Mouse (Mus musculus): ENCODE results near the gene Twsg1. TPM values are rescaled to one million over a fixed set of nuclear protein-coding genes. Genes with fewer than 3 reads are reported as not detected.

Twsg1 gene
- polyA plus RNA-seq, 1 experiment from 2014 or later, result 36.0 TPM

DNA sequence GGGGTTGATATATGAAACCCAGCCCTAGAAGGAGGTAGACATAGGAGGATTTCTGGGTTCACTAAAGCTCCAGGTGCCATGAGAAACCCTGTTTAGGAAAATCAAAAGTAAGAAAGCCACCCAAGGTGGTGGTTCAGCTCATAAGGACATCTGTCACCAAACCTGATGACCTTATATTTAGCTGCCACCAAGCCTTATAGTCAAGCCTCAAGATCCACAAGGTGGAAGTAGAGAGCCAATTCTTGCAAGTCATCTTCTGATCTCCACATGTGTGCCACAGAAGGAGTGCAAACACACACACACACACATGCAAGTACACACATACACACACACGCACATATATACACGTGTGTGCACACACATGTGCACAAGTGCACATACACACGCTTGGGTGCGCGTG is 1.1 kb upstream of the Twsg1 start:
- Histone ChIP-seq H3K27ac (ENCODE audit: low read depth, low read length) (no peak overlapping the region), H3K4me1 (replicated peaks; ENCODE audit: control insufficient read depth, insufficient read depth, low read length) (no peaks in the 10 kb centered on the region; the same call in 1 of the 2 replicates), H3K36me3 (ENCODE audit: control insufficient read depth, insufficient read depth) (0 out of 2 replicates have a peak, but pooled peaks cover 9% of the 10 kb centered on the region), H3K9me3 (ENCODE audit: control insufficient read depth) (no peaks in the 10 kb centered on the region), H3K4me3 (ENCODE audit: low read depth, low read length) (no peak overlapping the region), H3K9ac (ENCODE audit: low read depth, low read length) (no peak overlapping the region), H3K27me3 (replicated peaks; ENCODE audit: control insufficient read depth, insufficient read depth, low read length) (no peaks in the 10 kb centered on the region), H3K4me2 (replicated peaks; ENCODE audit: low read depth) (no peak overlapping the region)
- 77% methylated on average over 5 of the region's 5 CpGs for WGBS
- TF ChIP-seq CTCF (IDR thresholded peaks at IDR 0.05; ENCODE audit: low read depth), result peak; percentile 73
- no peak for ATAC-seq

DNA sequence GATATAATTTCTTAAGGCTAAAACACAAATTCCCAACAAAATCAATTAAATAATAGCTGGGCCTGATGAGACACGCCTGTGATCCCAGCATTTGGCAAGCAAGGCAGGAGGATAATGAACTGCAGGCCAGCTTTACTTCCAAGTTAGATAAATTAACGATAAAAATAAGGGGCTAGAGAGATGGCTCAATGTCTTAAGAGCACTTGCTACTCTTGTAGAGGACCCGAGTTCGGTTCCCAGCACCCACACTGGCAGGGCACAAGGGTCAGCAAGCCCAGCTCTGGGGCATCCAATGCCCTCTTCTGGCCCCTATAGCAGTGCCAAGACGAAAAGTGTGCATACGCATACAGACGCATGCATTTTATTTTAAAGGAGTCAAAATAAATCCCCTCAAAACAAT is 843 bp downstream of the Twsg1 start:
- no peak for ATAC-seq
- Histone ChIP-seq H3K9ac (ENCODE audit: low read depth, low read length) (peak overlapping the region; percentile 94; the same call in 1 of the 2 replicates), H3K27me3 (replicated peaks; ENCODE audit: control insufficient read depth, insufficient read depth, low read length) (no peaks in the 10 kb centered on the region), H3K27ac (ENCODE audit: low read depth, low read length) (peak overlapping the region; percentile 90), H3K4me3 (ENCODE audit: low read depth, low read length) (peak overlapping the region; percentile 92), H3K4me1 (replicated peaks; ENCODE audit: control insufficient read depth, insufficient read depth, low read length) (no peaks in the 10 kb centered on the region; the same call in 1 of the 2 replicates), H3K9me3 (ENCODE audit: control insufficient read depth) (no peaks in the 10 kb centered on the region), H3K4me2 (replicated peaks; ENCODE audit: low read depth) (peak overlapping the region; percentile 78), H3K36me3 (ENCODE audit: control insufficient read depth, insufficient read depth) (0 out of 2 replicates have a peak, but pooled peaks cover 19% of the 10 kb centered on the region)
- no peak for TF ChIP-seq CTCF (IDR thresholded peaks at IDR 0.05; ENCODE audit: low read depth)
- WGBS, result 31% methylated on average over 7 of the region's 7 CpGs

- Histone ChIP-seq H3K9me3 (ENCODE audit: control insufficient read depth) (no peaks in the 10 kb centered on the region), H3K36me3 (ENCODE audit: control insufficient read depth, insufficient read depth) (0 out of 2 replicates have a peak, but pooled peaks cover 19% of the 10 kb centered on the region), H3K4me3 (ENCODE audit: low read depth, low read length) (no peak overlapping the region), H3K9ac (ENCODE audit: low read depth, low read length) (no peak overlapping the region), H3K27ac (ENCODE audit: low read depth, low read length) (no peak overlapping the region), H3K27me3 (replicated peaks; ENCODE audit: control insufficient read depth, insufficient read depth, low read length) (no peaks in the 10 kb centered on the region), H3K4me2 (replicated peaks; ENCODE audit: low read depth) (no peak overlapping the region), H3K4me1 (replicated peaks; ENCODE audit: control insufficient read depth, insufficient read depth, low read length) (no peaks in the 10 kb centered on the region; the same call in 1 of the 2 replicates)
- whole genome bisulfite sequencing, result 79% methylated on average over 8 of the region's 8 CpGs
- no peak for TF ChIP-seq CTCF (IDR thresholded peaks at IDR 0.05; ENCODE audit: low read depth)
- ATAC-seq, result no peak
Measured at GRCm38 (mm10) chr17:65947307-65947706, 3.7 kb downstream of the Twsg1 start.

DNA sequence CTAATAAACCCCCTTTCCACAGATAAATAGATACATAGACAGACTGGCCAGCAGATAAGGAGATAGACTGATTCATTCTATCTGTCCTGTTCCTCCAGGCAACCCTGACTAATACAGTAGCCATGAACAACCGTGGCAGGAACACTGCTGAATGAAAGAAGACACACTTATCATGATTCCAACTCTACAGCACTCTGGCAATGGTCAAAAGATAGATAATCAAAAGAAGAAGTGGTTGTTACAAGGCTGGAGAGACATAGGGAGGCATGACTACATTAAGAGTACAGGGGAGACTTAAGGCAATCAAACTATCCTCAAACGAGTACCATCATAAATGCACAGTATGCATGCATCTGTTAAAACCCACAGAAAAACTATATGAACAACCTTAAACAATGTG is 5.6 kb downstream of the Twsg1 start:
- 81% methylated on average over 2 of the region's 2 CpGs for WGBS
- no peak for ATAC-seq
- Histone ChIP-seq H3K9me3 (ENCODE audit: control insufficient read depth) (no peaks in the 10 kb centered on the region), H3K4me3 (ENCODE audit: low read depth, low read length) (no peak overlapping the region), H3K27ac (ENCODE audit: low read depth, low read length) (no peak overlapping the region), H3K27me3 (replicated peaks; ENCODE audit: control insufficient read depth, insufficient read depth, low read length) (no peaks in the 10 kb centered on the region), H3K36me3 (ENCODE audit: control insufficient read depth, insufficient read depth) (0 out of 2 replicates have a peak, but pooled peaks cover 19% of the 10 kb centered on the region), H3K4me1 (replicated peaks; ENCODE audit: control insufficient read depth, insufficient read depth, low read length) (no peaks in the 10 kb centered on the region; the same call in 1 of the 2 replicates), H3K9ac (ENCODE audit: low read depth, low read length) (no peak overlapping the region), H3K4me2 (replicated peaks; ENCODE audit: low read depth) (no peak overlapping the region)
- no peak for TF ChIP-seq CTCF (IDR thresholded peaks at IDR 0.05; ENCODE audit: low read depth)

DNA sequence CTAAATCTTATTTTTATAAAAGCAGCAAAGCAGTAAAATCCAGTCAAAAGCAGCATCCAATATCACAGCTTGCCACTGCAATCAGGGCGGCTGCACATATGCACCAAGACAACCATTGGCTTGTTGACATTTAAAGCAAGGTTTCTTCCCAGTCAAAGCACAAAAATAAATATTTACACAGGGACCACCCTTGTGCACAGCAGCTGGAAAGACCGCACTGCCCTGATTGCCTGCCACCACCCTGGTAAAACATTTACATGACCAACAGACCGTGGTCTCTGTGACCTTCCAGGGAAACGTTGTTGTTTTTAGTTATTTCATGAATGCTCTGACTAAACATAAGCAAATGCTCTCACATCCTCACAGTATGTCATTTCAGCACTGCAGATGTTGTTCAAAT is 8.6 kb downstream of the Twsg1 start:
- 26% methylated on average over 4 of the region's 4 CpGs for WGBS
- no peak overlapping the region for H3K4me3 ChIP-seq (ENCODE audit: low read depth, low read length)
- no peaks in the 10 kb centered on the region for H3K9me3 ChIP-seq (ENCODE audit: control insufficient read depth)
- no peak overlapping the region for H3K9ac ChIP-seq (ENCODE audit: low read depth, low read length)
- no peaks in the 10 kb centered on the region for H3K27me3 ChIP-seq (replicated peaks; ENCODE audit: control insufficient read depth, insufficient read depth, low read length)
- no peak overlapping the region for H3K4me2 ChIP-seq (replicated peaks; ENCODE audit: low read depth)
- no peaks in the 10 kb centered on the region; the same call in 1 of the 2 replicates for H3K4me1 ChIP-seq (replicated peaks; ENCODE audit: control insufficient read depth, insufficient read depth, low read length)
- H3K27ac ChIP-seq (ENCODE audit: low read depth, low read length), result no peak overlapping the region
- ATAC-seq, result no peak
- TF ChIP-seq CTCF (IDR thresholded peaks at IDR 0.05; ENCODE audit: low read depth), result no peak
- 0 out of 2 replicates have a peak, but pooled peaks cover 12% of the 10 kb centered on the region for H3K36me3 ChIP-seq (ENCODE audit: control insufficient read depth, insufficient read depth)

GRCm38 (mm10) chr17:65941275-65941674 is 9.8 kb downstream of the Twsg1 start:
- H3K27me3 ChIP-seq (replicated peaks; ENCODE audit: control insufficient read depth, insufficient read depth, low read length), result no peaks in the 10 kb centered on the region
- no peak overlapping the region for H3K9ac ChIP-seq (ENCODE audit: low read depth, low read length)
- no peak for ATAC-seq
- no peaks in the 10 kb centered on the region for H3K9me3 ChIP-seq (ENCODE audit: control insufficient read depth)
- no peaks in the 10 kb centered on the region; the same call in 1 of the 2 replicates for H3K4me1 ChIP-seq (replicated peaks; ENCODE audit: control insufficient read depth, insufficient read depth, low read length)
- no peak overlapping the region for H3K27ac ChIP-seq (ENCODE audit: low read depth, low read length)
- H3K4me3 ChIP-seq (ENCODE audit: low read depth, low read length), result no peak overlapping the region
- 63% methylated on average over 6 of the region's 6 CpGs for WGBS
- H3K36me3 ChIP-seq (ENCODE audit: control insufficient read depth, insufficient read depth), result 0 out of 2 replicates have a peak, but pooled peaks cover 7% of the 10 kb centered on the region
- no peak overlapping the region for H3K4me2 ChIP-seq (replicated peaks; ENCODE audit: low read depth)
- no peak for TF ChIP-seq CTCF (IDR thresholded peaks at IDR 0.05; ENCODE audit: low read depth)

Measured in intestine, postnatal 0 days (tissue).